Mouse (Mus musculus): Measurements from ENCODE around the gene Dync2li1. TPM values are rescaled to one million over a fixed set of nuclear protein-coding genes. Genes with fewer than 3 reads are reported as not detected.

The Dync2li1 gene
- polyA plus RNA-seq, 1 experiment from 2014 or later, result 29.6 TPM

GRCm38 (mm10) chr17:84672376-84673369, 46.4 kb downstream of the Dync2li1 start:
- no peak overlapping the region for H3K4me3 ChIP-seq (ENCODE audit: low read depth, low read length)
- ATAC-seq (replicated peaks; ENCODE audit: low FRiP score, low TSS enrichment, low read depth) (peak; percentile 88), DNase-seq (ENCODE audit: low spot score) (no peak)
- WGBS, result 56% methylated on average over 16 of the region's 16 CpGs
- no peaks in the 10 kb centered on the region for H3K9me3 ChIP-seq (ENCODE audit: control insufficient read depth, low read length)
- H3K27ac ChIP-seq (ENCODE audit: low read depth), result peak overlapping the region; percentile 33; the same call in 1 of the 2 replicates
- H3K9ac ChIP-seq (ENCODE audit: low read length), result no peak overlapping the region
- H3K36me3 ChIP-seq (ENCODE audit: control insufficient read depth, insufficient read depth, low read length), result no peaks in the 10 kb centered on the region
- peaks cover 8% of the 10 kb centered on the region for H3K4me1 ChIP-seq (replicated peaks; ENCODE audit: control insufficient read depth, insufficient read depth, low read length)
- no peaks in the 10 kb centered on the region; the same call in 1 of the 2 replicates for H3K27me3 ChIP-seq (replicated peaks; ENCODE audit: control insufficient read depth, insufficient read depth, low read length)
- H3K4me2 ChIP-seq (ENCODE audit: low read length), result no peak overlapping the region

GRCm38 (mm10) chr17:84674048-84674447, 47.8 kb downstream of the Dync2li1 start:
- ATAC-seq (replicated peaks; ENCODE audit: low FRiP score, low TSS enrichment, low read depth) (no peak), DNase-seq (ENCODE audit: low spot score) (no peak)
- Histone ChIP-seq H3K4me3 (ENCODE audit: low read depth, low read length) (no peak overlapping the region), H3K4me2 (ENCODE audit: low read length) (no peak overlapping the region), H3K9ac (ENCODE audit: low read length) (no peak overlapping the region), H3K36me3 (ENCODE audit: control insufficient read depth, insufficient read depth, low read length) (no peaks in the 10 kb centered on the region), H3K9me3 (ENCODE audit: control insufficient read depth, low read length) (no peaks in the 10 kb centered on the region), H3K27me3 (replicated peaks; ENCODE audit: control insufficient read depth, insufficient read depth, low read length) (no peaks in the 10 kb centered on the region; the same call in 1 of the 2 replicates), H3K27ac (ENCODE audit: low read depth) (no peak overlapping the region), H3K4me1 (replicated peaks; ENCODE audit: control insufficient read depth, insufficient read depth, low read length) (peaks cover 8% of the 10 kb centered on the region)
- 51% methylated on average over 7 of the region's 7 CpGs for WGBS

- Histone ChIP-seq H3K27ac (ENCODE audit: low read depth) (no peak overlapping the region), H3K4me3 (ENCODE audit: low read depth, low read length) (no peak overlapping the region), H3K9ac (ENCODE audit: low read length) (no peak overlapping the region), H3K27me3 (replicated peaks; ENCODE audit: control insufficient read depth, insufficient read depth, low read length) (no peaks in the 10 kb centered on the region; the same call in 1 of the 2 replicates), H3K36me3 (ENCODE audit: control insufficient read depth, insufficient read depth, low read length) (no peaks in the 10 kb centered on the region), H3K4me1 (replicated peaks; ENCODE audit: control insufficient read depth, insufficient read depth, low read length) (peaks cover 8% of the 10 kb centered on the region), H3K4me2 (ENCODE audit: low read length) (no peak overlapping the region), H3K9me3 (ENCODE audit: control insufficient read depth, low read length) (no peaks in the 10 kb centered on the region)
- no peak for ATAC-seq (replicated peaks; ENCODE audit: low FRiP score, low TSS enrichment, low read depth)
- DNase-seq (ENCODE audit: low spot score), result no peak
- WGBS, result 40% methylated on average over 4 of the region's 4 CpGs
Observed at GRCm38 (mm10) chr17:84675204-84675603, 48.9 kb downstream of the Dync2li1 start.

- Histone ChIP-seq H3K27me3 (replicated peaks; ENCODE audit: control insufficient read depth, insufficient read depth, low read length) (no peaks in the 10 kb centered on the region; the same call in 1 of the 2 replicates), H3K4me2 (ENCODE audit: low read length) (peak within 1 kb of the TSS; percentile 74), H3K4me3 (ENCODE audit: low read depth, low read length) (peak within 1 kb of the TSS; percentile 36), H3K9ac (ENCODE audit: low read length) (peak within 1 kb of the TSS; percentile 35), H3K4me1 (replicated peaks; ENCODE audit: control insufficient read depth, insufficient read depth, low read length) (peaks cover 8% of the 10 kb centered on the region), H3K9me3 (ENCODE audit: control insufficient read depth, low read length) (no peaks in the 10 kb centered on the region), H3K27ac (ENCODE audit: low read depth) (no peak within 1 kb of the TSS), H3K36me3 (ENCODE audit: control insufficient read depth, insufficient read depth, low read length) (no peaks in the 10 kb centered on the region)
- WGBS, result 4% methylated on average over 24 of the region's 24 CpGs
- peak; percentile 74 for DNase-seq (ENCODE audit: low spot score)
- ATAC-seq (replicated peaks; ENCODE audit: low FRiP score, low TSS enrichment, low read depth), result no peak
Observed at GRCm38 (mm10) chr17:84675951-84676366, 49.7 kb downstream of the Dync2li1 start, which contains the start of gene Abcg8. Gene Abcg8 (plus strand): TSS chr17:84676302.

- H3K4me3 ChIP-seq (ENCODE audit: low read depth, low read length), result no peak overlapping the region
- no peak overlapping the region for H3K9ac ChIP-seq (ENCODE audit: low read length)
- DNase-seq (ENCODE audit: low spot score) (no peak), ATAC-seq (replicated peaks; ENCODE audit: low FRiP score, low TSS enrichment, low read depth) (no peak)
- H3K27me3 ChIP-seq (replicated peaks; ENCODE audit: control insufficient read depth, insufficient read depth, low read length), result no peaks in the 10 kb centered on the region; the same call in 1 of the 2 replicates
- H3K9me3 ChIP-seq (ENCODE audit: control insufficient read depth, low read length), result no peaks in the 10 kb centered on the region
- peaks cover 8% of the 10 kb centered on the region for H3K4me1 ChIP-seq (replicated peaks; ENCODE audit: control insufficient read depth, insufficient read depth, low read length)
- 81% methylated on average over 11 of the region's 11 CpGs for WGBS
- H3K36me3 ChIP-seq (ENCODE audit: control insufficient read depth, insufficient read depth, low read length), result no peaks in the 10 kb centered on the region
- no peak overlapping the region for H3K4me2 ChIP-seq (ENCODE audit: low read length)
- H3K27ac ChIP-seq (ENCODE audit: low read depth), result no peak overlapping the region
Observed at GRCm38 (mm10) chr17:84677595-84677994, 51.3 kb downstream of the Dync2li1 start.

GRCm38 (mm10) chr17:84681670-84682069, 55.4 kb downstream of the Dync2li1 start:
- no peak overlapping the region for H3K4me3 ChIP-seq (ENCODE audit: low read depth, low read length)
- no peaks in the 10 kb centered on the region; the same call in 1 of the 2 replicates for H3K4me1 ChIP-seq (replicated peaks; ENCODE audit: control insufficient read depth, insufficient read depth, low read length)
- no peak for DNase-seq (ENCODE audit: low spot score)
- 78% methylated on average over 3 of the region's 3 CpGs for WGBS
- no peaks in the 10 kb centered on the region for H3K27me3 ChIP-seq (replicated peaks; ENCODE audit: control insufficient read depth, insufficient read depth, low read length)
- no peak for ATAC-seq (replicated peaks; ENCODE audit: low FRiP score, low TSS enrichment, low read depth)
- no peak overlapping the region for H3K9ac ChIP-seq (ENCODE audit: low read length)
- no peak overlapping the region for H3K4me2 ChIP-seq (ENCODE audit: low read length)
- no peaks in the 10 kb centered on the region for H3K9me3 ChIP-seq (ENCODE audit: control insufficient read depth, low read length)
- no peaks in the 10 kb centered on the region for H3K36me3 ChIP-seq (ENCODE audit: control insufficient read depth, insufficient read depth, low read length)
- H3K27ac ChIP-seq (ENCODE audit: low read depth), result no peak overlapping the region

GRCm38 (mm10) chr17:84682734-84683717, 56.7 kb downstream of the Dync2li1 start, which contains the start of gene Abcg5:
Gene Abcg5 (minus strand): TSS chr17:84683011.
- Histone ChIP-seq H3K4me3 (ENCODE audit: low read depth, low read length) (no peak within 1 kb of the TSS), H3K27me3 (replicated peaks; ENCODE audit: control insufficient read depth, insufficient read depth, low read length) (no peaks in the 10 kb centered on the region), H3K27ac (ENCODE audit: low read depth) (no peak within 1 kb of the TSS), H3K9ac (ENCODE audit: low read length) (no peak within 1 kb of the TSS), H3K9me3 (ENCODE audit: control insufficient read depth, low read length) (no peaks in the 10 kb centered on the region), H3K4me2 (ENCODE audit: low read length) (no peak within 1 kb of the TSS), H3K4me1 (replicated peaks; ENCODE audit: control insufficient read depth, insufficient read depth, low read length) (no peaks in the 10 kb centered on the region; the same call in 1 of the 2 replicates), H3K36me3 (ENCODE audit: control insufficient read depth, insufficient read depth, low read length) (no peaks in the 10 kb centered on the region)
- no peak for ATAC-seq (replicated peaks; ENCODE audit: low FRiP score, low TSS enrichment, low read depth)
- no peak for DNase-seq (ENCODE audit: low spot score)
- 68% methylated on average over 18 of the region's 18 CpGs for WGBS

GRCm38 (mm10) chr17:84684284-84684683, 58.0 kb downstream of the Dync2li1 start:
- Histone ChIP-seq H3K4me1 (replicated peaks; ENCODE audit: control insufficient read depth, insufficient read depth, low read length) (no peaks in the 10 kb centered on the region; the same call in 1 of the 2 replicates), H3K9ac (ENCODE audit: low read length) (no peak overlapping the region), H3K36me3 (ENCODE audit: control insufficient read depth, insufficient read depth, low read length) (no peaks in the 10 kb centered on the region), H3K27me3 (replicated peaks; ENCODE audit: control insufficient read depth, insufficient read depth, low read length) (no peaks in the 10 kb centered on the region), H3K9me3 (ENCODE audit: control insufficient read depth, low read length) (no peaks in the 10 kb centered on the region), H3K4me2 (ENCODE audit: low read length) (no peak overlapping the region), H3K4me3 (ENCODE audit: low read depth, low read length) (no peak overlapping the region), H3K27ac (ENCODE audit: low read depth) (no peak overlapping the region)
- ATAC-seq (replicated peaks; ENCODE audit: low FRiP score, low TSS enrichment, low read depth) (no peak), DNase-seq (ENCODE audit: low spot score) (no peak)
- 35% methylated on average over 6 of the region's 6 CpGs for WGBS

Measured in intestine, embryonic 14.5 days (tissue).